Mouse (Mus musculus) naive thymus-derived CD4-positive, alpha-beta T cell, adult 2 months (primary cell): Measurements from ENCODE around the gene Ube2r2.
A peak's percentile ranks its signal among the peaks of the same experiment; 100 is the strongest.

Source experiments
- DNase-seq: peaks from one replicate; pipeline ENCODE4 v3.0.0-alpha.2; 2011; ENCODE audit warnings: low read depth

Gene Ube2r2

DNA sequence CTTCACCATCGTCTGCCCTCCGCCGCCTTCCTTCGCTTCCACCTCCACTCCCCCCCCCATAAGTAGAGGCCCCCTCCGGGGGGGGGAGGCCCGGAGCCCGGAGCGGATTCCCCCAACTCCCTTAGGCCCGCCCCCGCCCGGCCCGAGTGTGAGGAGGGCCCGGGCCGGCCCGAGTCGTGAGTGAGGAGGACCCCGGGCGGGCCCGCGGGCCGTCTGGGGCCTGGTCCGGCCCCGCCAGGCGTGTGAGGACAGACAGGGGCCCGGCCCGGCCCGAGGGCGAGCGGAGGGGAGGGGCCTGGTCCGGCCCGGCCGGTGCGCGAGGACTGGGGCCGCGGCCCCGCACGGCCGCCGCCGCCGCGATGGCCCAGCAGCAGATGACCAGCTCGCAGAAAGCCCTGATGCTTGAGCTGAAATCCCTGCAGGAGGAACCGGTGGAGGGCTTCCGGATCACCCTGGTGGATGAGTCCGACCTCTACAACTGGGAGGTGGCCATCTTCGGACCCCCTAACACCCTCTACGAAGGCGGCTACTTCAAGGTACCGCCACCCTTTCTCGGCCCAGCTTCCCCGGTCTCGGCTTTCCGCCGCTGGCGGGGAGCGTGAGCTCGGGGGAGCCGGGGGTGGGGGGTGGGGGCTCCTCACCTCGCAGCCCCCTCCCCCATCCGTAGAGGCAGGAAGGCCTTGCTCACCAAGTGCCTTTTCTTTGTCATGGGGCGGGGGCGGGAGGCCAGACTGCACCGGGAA lies at the start of gene Ube2r2:
Gene Ube2r2 (plus strand): TSS at position 33 of the 743 bp plus-strand sequence.
- DNase-seq = peak; percentile 73

DNA sequence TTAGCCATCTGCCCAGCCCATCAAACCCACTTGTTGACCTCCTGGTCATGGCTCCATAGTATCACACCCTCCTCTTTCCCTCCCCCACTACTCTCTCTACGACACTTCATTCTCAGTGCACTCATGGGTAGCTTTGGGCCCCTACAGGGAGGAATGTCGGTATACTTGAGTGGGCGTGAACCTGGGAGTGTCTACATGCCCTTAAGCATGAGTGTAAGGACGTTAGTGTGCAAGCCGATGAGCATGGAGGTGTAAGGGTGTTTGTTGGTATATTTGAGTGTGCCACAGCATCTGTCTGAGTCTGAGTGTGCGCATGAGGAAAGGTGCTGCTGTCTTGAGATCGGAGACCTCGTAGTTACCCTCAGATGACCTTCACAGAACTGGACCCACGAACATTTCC lies 48.6 kb upstream of the Ube2r2 start:
- DNase-seq = no peak

DNA sequence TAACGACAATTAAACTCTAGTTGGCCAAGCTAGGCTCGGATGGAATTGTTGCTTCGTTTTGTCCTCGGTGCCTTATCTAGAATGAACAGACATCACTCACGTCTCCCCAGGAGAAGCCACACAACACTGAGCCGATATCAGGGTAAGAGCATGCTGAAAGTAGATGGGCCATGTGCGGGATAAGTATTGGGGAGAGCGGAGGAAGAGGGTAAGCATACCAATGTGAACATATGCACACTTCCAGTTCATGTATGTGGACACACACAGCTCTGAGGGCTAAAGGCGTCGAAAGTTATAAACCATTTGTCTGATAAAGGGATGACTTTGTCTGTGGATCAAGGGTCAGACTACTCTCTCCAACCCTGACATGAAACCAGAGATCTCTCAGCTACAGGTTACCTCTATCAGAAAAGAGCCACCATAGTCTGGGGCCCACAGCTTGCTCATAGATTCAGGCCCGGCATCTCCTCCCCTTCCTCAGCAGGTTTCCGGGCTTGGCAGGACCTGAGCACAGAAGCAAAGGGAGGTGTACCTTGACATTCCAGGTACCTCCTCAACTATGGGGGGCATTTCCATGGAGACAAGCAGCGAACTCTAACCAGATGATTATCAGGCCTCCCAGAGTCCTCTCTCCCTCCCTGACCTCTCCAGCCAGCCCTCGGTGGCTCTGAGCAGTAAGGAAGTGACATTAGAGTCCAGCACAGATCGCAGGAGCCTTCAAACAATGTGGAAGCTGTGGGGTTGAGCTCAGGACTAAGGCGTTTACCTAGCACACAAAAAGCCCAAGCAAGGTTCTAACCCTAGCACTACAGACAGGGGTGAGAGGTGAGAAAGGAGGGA lies 47.9 kb upstream of the Ube2r2 start:
- DNase-seq = no peak

DNA sequence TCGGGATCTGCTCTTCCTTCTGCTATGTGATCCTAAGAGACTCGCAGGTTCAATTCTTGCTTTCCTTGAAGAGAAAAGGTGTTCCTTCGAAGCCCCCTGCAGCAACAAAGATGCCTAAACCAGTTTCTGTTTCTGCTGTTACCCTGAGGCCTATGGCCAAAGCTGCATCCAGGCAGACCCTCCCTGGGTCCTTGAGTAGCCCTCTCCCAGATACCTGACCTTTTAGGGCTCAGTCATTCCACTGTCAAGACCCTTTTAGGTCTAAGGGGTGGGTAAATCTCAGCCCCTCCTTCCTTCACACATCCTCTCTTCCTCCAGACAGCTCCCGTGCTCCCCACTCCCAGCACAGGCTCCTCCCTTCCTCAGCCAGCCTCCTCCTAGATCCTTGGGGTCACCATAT lies 46.4 kb upstream of the Ube2r2 start:
- DNase-seq = no peak

DNA sequence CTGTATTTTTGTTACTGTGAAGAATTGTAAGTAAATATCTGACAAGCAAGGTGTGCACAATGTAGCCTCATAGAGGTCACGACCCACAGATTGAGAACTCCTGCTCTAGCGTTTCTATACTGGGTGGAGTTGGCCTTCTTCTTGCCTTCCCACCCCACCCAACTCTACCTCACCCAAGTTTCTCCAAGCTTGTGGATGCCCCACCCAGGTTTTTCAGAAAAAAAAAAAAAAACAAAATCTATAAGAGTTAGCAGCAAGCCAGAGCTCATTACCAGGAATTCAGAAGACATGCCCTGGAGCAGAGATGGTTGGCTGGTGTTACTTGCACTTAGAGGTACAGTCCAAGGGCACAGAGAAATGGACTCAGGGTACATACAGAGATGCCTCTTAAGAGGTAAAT lies 45.8 kb upstream of the Ube2r2 start:
- no peak for DNase-seq

DNA sequence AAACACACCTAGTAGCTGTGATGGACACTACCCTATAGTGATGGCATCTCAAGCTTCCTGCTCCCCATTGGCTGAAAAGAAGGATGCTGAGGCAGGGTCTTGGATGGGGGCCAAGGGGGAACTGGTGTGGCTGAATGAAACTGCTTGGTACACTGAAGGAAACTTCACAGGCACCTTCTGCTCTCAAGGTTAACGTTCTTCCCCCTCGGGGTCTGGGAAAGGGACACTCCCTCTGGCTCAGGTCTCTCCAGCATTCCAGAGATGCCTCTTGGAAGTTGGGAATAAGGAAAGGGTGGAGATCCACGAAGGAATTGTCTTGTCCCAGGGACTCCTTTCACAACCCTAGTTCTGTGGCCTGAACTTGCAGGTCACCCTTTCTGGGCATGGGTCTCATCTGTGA lies 44.2 kb upstream of the Ube2r2 start:
- no peak for DNase-seq

DNA sequence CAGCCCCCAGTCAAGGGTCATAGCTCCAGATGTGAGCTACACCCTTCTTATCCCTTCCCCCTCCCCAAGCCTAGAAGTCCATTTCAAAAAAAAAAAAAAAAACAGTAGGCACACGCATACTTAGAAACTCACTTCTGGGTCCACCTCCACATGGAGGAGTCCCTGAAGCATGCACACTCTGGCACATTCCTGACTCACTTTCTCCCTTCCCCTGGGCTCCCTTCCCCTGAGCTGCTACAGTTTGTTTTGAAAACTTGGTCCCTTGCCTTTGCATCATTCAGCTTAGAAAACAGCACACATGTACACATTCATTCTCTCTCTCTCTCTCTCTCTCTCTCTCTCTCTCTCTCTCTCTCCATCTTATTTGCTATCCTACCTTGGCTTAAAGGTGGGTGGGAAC lies 42.6 kb upstream of the Ube2r2 start:
- no peak for DNase-seq

DNA sequence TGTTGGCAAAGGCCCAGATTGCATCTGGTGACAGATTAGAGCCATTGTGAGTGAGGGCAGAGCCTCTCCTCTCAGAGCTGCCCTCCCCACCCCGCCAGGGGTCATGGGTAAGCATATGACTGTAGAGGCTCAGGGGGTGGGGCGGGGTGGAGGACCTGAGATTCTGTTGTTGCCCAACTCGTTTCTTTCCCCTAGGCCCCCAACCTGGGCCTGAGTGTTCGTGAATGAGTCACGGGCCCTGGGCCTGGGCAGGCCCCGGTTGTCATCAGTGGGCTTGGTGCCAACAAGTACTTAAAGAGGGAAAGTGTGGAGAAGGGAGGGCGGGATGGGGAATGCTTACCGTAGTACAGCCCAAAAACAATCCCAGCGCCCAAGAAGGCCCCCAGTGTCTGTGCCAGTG lies 41.2 kb upstream of the Ube2r2 start:
- DNase-seq = no peak

DNA sequence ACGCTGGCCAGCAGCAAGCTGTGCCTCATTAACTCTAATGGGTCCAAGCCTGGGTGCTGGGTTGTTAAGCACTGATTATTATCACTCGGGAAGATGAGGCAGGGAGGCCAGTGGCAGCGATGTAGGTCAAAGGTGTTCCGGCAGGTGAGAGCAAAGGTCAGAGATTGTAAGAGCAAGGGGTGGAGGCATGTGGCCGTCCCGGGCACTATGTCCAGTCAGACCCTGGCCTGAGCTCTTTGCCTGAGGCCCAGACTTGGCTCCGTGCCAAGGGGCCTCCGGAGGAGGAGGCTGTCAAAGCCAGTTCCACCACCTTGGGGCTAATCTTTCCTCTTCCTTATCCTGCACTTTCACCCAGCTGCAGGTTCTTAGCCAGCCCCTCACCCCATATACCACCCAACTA lies 39.4 kb upstream of the Ube2r2 start:
- no peak for DNase-seq

DNA sequence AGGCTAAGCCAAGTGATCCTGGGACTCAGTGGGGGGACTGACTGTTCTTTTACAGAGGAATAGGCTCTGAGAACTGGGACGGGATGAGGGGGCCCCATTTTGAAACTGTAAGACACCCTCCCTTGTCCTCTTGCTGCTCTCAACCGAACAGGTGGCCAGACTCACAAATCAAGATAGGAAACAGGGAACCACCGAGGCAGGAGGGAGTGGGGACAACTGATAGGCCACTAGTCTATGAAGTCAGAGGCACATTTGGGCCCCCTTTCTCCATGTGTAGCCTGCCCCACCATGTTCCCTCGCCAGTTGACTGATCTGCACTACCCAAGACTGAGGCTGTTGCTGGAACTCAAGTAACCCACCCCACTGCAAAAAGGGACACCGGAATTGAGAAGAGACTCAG lies 38.7 kb upstream of the Ube2r2 start:
- DNase-seq = no peak

DNA sequence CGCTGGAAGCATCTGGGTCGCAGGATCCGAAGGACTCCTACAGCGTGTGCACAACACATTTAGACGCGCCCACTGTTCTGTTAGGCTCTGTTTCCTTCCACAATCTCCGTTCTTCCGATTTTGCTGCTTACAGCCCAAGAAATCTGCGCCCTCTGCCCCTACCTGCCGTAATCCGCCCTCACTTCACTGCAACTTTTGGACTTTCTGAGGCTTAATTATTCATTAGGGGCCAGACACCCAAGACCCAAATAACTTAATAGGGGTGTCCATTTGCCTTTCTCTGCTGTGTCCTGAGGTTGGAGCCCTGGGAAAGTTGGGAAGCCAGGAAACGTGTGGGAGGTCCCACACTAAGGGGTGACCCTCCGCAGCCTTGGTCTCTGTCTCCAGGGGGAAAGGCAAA lies 38.2 kb upstream of the Ube2r2 start:
- peak; percentile 34 for DNase-seq

DNA sequence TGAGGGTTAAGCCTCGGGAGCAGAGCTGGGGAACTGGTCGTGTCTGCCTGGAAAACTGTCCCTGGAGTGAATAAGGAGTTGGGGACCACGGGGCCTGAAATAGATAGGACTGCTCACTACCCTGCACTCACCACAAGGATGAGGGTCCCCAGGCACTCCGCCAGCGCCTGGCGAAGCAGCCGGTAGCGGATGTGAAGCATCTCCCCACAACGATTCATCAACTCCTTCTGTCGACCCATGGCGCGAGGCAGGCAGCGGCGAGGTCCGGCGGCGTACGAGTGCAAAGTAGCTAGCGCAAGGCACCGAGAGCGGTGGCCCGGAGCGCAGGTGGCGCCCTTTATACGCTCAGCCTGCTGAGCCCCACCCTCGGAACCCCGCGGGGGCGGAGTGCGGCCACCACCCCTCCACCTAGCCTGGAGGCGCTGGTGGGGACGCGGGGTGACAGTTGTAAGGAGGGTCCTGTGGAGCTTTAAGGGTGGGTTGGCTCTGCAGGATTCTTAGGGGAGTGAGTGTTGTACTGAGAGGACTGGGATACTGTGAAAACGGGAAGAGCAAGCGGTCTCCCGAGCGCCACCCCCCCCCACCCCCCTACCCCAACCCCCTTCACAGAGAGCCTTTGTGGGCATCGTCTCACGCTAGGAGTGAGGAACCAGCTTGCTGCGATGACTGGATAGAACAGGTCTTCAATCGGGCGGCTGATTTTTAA lies 37.5 kb upstream of the Ube2r2 start, which contains the start of gene Aqp3:
Gene Aqp3 (minus strand): TSS at position 313 of the 706 bp plus-strand sequence.
- DNase-seq = peak; percentile 58

GRCm38 (mm10) chr4:41098577-41098951 lies 37.0 kb upstream of the Ube2r2 start:
- no peak for DNase-seq

DNA sequence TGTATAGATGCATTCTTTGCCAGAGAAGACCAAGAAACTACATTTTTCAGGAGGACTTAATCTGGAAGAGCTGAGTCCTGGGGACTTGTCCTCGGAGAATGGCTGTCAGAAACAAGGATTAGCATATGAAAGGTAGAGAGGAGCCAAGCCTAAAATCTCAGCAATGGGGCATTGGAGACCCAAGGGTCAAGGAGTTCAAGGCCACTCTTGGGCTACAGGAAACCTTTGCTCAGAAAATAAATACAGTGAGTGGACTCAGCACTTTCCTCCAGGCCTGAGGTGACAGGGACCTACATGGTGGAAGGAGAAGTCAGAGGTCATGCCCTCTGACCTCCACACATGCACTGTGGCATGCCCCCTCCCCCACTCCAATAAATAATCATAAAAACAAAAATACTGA lies 34.6 kb upstream of the Ube2r2 start:
- DNase-seq = no peak

DNA sequence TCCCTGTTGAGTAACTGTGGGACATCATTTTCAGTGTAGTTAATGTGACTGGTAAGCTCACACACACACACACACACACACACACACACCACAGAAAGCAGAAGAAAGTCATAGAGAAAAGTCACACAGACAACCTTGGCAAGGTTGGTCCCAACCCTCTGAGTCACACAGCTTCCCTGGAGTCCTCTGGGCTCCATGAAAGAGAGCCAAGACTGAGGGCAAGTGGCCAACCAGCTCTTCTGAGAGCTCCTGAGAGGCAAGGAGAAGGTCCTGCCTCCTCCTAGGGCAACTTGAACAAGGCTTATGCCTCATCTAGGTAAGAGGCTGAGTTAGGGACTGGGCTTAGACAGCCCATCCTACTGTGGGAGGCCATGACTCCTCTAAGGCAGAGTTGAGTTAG lies 32.6 kb upstream of the Ube2r2 start:
- DNase-seq = no peak

DNA sequence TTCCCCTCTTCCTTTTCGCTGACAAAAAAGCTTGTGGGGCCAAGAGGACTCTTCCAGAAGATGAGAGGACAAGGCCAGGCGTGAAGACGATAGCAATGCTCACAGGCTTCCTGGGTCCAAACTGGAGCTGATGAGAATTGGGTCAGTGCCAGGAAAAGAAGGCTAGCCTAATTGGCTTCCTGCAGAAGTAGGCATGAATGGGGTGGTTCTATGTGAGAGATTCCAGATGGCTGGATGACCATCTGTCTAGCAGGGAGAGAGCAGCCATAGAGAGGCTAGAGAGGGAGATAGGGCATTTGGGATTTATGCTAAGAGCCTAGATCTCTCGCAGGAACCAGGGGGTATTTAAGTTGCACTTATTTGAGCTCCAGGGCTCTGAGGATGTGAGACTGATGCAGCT lies 28.1 kb upstream of the Ube2r2 start:
- DNase-seq = no peak

- no peak for DNase-seq
These were observed 26.7 kb upstream of the Ube2r2 start for GRCm38 (mm10) chr4:41108717-41109425.

DNA sequence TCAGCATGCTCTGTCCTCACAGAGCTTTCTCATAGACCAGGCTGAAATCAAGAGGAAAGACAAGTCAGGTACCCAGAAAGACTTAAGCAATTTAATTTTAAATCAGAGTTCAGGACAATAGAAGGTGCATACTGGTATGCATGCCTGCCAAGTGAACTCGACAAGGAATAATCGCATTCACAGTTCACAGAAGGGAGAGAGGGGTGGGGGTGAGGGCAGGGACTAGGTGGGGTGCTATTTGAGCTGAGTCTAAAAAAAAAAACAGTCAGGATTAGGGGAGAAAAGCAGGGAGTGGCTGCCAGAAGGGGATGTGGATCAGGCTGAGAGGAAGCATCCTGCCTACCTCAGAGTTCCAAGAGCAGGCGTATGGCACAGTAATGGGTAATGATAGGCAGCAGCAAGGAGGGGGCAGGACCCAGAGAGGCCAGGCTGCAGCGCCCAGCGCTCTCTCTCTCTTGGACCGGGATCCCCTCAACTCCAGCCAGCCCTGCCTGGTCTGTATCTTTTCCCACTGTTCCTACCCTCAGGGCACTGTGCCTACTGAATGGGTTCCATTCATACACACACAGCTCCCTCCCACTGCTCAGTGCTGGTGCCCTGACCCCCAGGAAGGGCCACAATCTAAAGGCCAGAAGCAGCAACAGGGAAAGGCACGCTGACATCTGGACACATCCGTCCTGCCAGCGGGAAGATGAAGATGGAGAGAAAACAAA lies 21.0 kb upstream of the Ube2r2 start:
- no peak for DNase-seq

DNA sequence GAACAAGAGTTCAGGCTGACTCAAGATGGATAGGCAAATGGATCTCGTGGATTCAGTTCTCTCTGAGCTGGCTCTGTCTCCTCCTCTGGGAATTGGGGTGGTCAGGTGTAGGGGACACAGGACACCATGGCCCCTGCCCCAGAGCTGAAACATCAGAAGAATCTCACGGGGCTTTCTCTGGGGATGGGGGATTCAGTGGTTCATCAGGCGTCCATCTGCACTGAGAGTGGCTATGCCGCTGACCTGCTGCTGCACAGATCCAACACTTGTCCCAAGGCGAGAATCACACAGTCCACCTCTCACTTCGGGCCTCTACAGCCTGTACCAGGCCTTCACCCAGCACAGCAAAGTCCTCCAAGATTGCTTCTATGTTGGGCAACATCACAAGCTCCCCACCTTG lies 20.5 kb upstream of the Ube2r2 start:
- DNase-seq = no peak

DNA sequence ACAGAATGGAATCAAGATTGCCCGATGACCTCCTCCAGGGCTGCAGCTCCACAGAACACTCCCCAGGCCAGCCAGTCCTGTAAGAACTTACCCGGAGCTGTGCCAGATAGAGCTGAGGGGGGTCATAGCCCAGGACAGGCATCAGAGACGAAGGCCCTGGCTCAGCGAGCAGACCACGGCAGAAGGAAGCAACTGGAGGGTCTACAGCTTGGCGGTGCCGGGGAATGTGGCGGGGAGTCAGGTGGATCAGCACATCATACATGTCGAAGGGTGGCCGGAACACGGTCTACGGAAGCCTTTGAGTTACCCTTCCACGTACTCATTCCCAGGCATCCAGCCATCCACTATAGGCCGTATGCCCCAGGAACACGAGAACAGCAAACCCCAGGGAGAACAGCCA lies 19.8 kb upstream of the Ube2r2 start:
- no peak for DNase-seq

GRCm38 (mm10) chr4:41116817-41117216 lies 18.7 kb upstream of the Ube2r2 start:
- no peak for DNase-seq
